Mouse (Mus musculus) heart, postnatal 4 days (tissue): ENCODE data around the gene Prkg1. TPM values are rescaled to one million over a fixed set of nuclear protein-coding genes. Genes with fewer than 3 reads are reported as not detected.
A peak's percentile ranks its signal among the peaks of the same experiment; 100 is the strongest.

Experiments used
- DNase-seq: peaks from one replicate; pipeline ENCODE4 v3.0.0; 2021
- total RNA-seq, 2 experiments: library from RNA; stranded (reverse); gene quantifications; 2 replicates each; pipeline ENCODE4 v1.2.3; 2021

Prkg1 gene
- total RNA-seq, 2 experiments from 2014 or later: 22.5 to 23.9 TPM

GRCm38 (mm10) chr19:30829231-30829775 lies 935.5 kb downstream of the Prkg1 start:
- DNase-seq: no peak

- no peak for DNase-seq
These were observed 937.0 kb downstream of the Prkg1 start for GRCm38 (mm10) chr19:30827820-30828219.

- no peak for DNase-seq
These were observed 938.7 kb downstream of the Prkg1 start for GRCm38 (mm10) chr19:30826106-30826505.

GRCm38 (mm10) chr19:30815661-30816060 lies 949.2 kb downstream of the Prkg1 start:
- no peak for DNase-seq

- no peak for DNase-seq
These were observed 958.6 kb downstream of the Prkg1 start for GRCm38 (mm10) chr19:30806265-30806664.

GRCm38 (mm10) chr19:30780803-30781202 lies 984.0 kb downstream of the Prkg1 start:
- DNase-seq: no peak

- no peak for DNase-seq
These were observed 996.5 kb downstream of the Prkg1 start for GRCm38 (mm10) chr19:30768316-30768715.

GRCm38 (mm10) chr19:30744426-30744825 lies 1020.4 kb downstream of the Prkg1 start:
- DNase-seq: no peak

- DNase-seq: no peak
These were observed 1065.7 kb downstream of the Prkg1 start for GRCm38 (mm10) chr19:30699130-30699529.

- DNase-seq: no peak
These were observed 1073.6 kb downstream of the Prkg1 start for GRCm38 (mm10) chr19:30691258-30691657.

GRCm38 (mm10) chr19:30690691-30691090 lies 1074.1 kb downstream of the Prkg1 start:
- DNase-seq: no peak

- no peak for DNase-seq
These were observed 1076.9 kb downstream of the Prkg1 start for GRCm38 (mm10) chr19:30687942-30688341.

- DNase-seq: no peak
These were observed 1088.5 kb downstream of the Prkg1 start for GRCm38 (mm10) chr19:30676308-30676707.

GRCm38 (mm10) chr19:30664269-30664668 lies 1100.6 kb downstream of the Prkg1 start:
- DNase-seq: peak; percentile 80

- no peak for DNase-seq
These were observed 1122.1 kb downstream of the Prkg1 start for GRCm38 (mm10) chr19:30642629-30643170.

- no peak for DNase-seq
These were observed 1127.4 kb downstream of the Prkg1 start for GRCm38 (mm10) chr19:30637471-30637870.

GRCm38 (mm10) chr19:30631051-30631450 lies 1133.8 kb downstream of the Prkg1 start:
- DNase-seq: no peak

- no peak for DNase-seq
These were observed 1138.8 kb downstream of the Prkg1 start for GRCm38 (mm10) chr19:30626036-30626435.

- peak; percentile 40 for DNase-seq
These were observed 1139.4 kb downstream of the Prkg1 start for GRCm38 (mm10) chr19:30625391-30625790.

- peak; percentile 57 for DNase-seq
These were observed 1141.2 kb downstream of the Prkg1 start for GRCm38 (mm10) chr19:30623620-30624019.

GRCm38 (mm10) chr19:30613150-30613865 lies 1151.5 kb downstream of the Prkg1 start:
- no peak for DNase-seq

GRCm38 (mm10) chr19:30586366-30586765 lies 1178.5 kb downstream of the Prkg1 start:
- DNase-seq: no peak

GRCm38 (mm10) chr19:30564516-30564915 lies 1200.3 kb downstream of the Prkg1 start:
- DNase-seq: no peak

GRCm38 (mm10) chr19:30563876-30564275 lies 1201.0 kb downstream of the Prkg1 start:
- DNase-seq: no peak
